Mouse (Mus musculus): Measurements from ENCODE around the gene Sytl1. TPM values are rescaled to one million over a fixed set of nuclear protein-coding genes. Genes with fewer than 3 reads are reported as not detected.

Gene Sytl1
- polyA plus RNA-seq, 1 experiment from 2014 or later = not detected

DNA sequence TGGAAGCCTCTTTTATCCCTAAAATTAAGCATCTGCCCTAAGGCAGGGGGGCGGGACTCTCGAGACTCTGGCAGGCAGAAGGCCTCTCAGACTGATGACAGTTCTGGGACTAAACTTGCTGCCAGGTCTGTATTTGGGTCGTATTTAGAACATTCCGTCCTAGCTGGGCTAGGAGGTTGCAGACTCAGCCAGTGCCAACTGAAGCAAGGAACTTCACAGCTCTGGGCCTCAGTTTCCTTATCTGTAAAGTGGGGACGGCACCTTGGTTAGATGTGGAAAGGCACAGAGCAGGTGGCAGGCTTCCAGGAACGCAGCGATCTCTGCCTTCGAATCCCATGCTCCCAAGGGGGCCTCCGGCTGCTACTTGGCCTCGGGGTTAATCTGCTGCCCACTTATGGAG, 36.8 kb downstream of the Sytl1 start:
- H3K27ac ChIP-seq = no peak overlapping the region
- no peak overlapping the region for H3K4me3 ChIP-seq (ENCODE audit: inconsistent target)
- H3K36me3 ChIP-seq (ENCODE audit: inconsistent target) = no peaks in the 10 kb centered on the region
- H3K79me2 ChIP-seq (ENCODE audit: inconsistent target) = no peaks in the 10 kb centered on the region
- WGBS (ENCODE audit: missing documents) = 82% methylated on average over 10 of the region's 10 CpGs

DNA sequence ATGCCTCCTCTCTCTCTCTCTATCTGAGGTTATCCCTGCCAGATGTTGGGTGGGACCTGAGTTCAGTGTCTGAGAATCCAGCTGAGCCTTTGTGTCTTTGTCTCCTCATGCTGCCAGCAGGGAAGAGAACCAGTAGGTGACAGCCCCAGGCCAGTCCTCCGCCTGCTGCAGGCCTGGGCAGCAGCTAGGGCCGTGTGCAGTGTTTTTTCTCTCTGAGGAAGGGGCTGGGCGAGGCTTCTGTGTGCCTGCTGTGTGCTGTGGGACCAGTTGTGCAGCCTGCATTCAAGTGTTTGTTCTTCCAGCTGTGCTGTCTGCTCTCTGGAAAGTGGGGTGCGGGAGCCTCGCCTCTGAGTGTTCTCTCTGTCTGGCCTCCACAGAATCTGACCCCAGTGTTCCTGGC, 39.0 kb downstream of the Sytl1 start:
- H3K36me3 ChIP-seq (ENCODE audit: inconsistent target) = no peaks in the 10 kb centered on the region
- H3K4me3 ChIP-seq (ENCODE audit: inconsistent target) = no peak overlapping the region
- no peaks in the 10 kb centered on the region for H3K79me2 ChIP-seq (ENCODE audit: inconsistent target)
- H3K27ac ChIP-seq = no peak overlapping the region
- 92% methylated on average over 5 of the region's 5 CpGs for WGBS (ENCODE audit: missing documents)

GRCm38 (mm10) chr4:133221701-133222100, 41.2 kb downstream of the Sytl1 start:
- Histone ChIP-seq H3K27ac (no peak overlapping the region), H3K4me3 (ENCODE audit: inconsistent target) (no peak overlapping the region), H3K36me3 (ENCODE audit: inconsistent target) (no peaks in the 10 kb centered on the region), H3K79me2 (ENCODE audit: inconsistent target) (no peaks in the 10 kb centered on the region)
- WGBS (ENCODE audit: missing documents) = 81% methylated on average over 8 of the region's 8 CpGs

DNA sequence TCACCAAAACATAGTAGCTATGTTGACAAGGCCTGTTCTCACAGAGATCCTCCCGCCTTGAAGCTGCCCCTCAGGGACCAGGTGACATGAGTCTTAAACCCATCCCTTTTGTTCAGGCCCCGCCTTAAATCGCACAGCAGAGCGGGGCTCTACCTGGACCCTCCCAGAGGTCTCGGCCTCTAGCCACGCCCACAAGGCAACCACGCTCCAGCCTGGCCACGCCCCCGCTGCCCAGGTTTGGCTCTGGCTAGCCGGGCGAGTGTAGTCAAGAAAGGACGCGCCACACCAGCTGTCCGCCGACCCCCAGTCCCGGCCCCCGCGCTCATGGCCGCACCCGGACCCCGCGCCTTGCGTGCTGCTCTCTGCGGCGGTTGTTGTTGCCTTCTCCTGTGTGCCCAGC, 42.3 kb downstream of the Sytl1 start:
- H3K27ac ChIP-seq = no peak overlapping the region
- no peaks in the 10 kb centered on the region for H3K79me2 ChIP-seq (ENCODE audit: inconsistent target)
- WGBS (ENCODE audit: missing documents) = 31% methylated on average over 25 of the region's 25 CpGs
- H3K4me3 ChIP-seq (ENCODE audit: inconsistent target) = no peak overlapping the region
- no peaks in the 10 kb centered on the region for H3K36me3 ChIP-seq (ENCODE audit: inconsistent target)

- Histone ChIP-seq H3K36me3 (ENCODE audit: inconsistent target) (no peaks in the 10 kb centered on the region), H3K27ac (no peak overlapping the region), H3K79me2 (ENCODE audit: inconsistent target) (no peaks in the 10 kb centered on the region), H3K4me3 (ENCODE audit: inconsistent target) (no peak overlapping the region)
- 97% methylated on average over 3 of the region's 3 CpGs for WGBS (ENCODE audit: missing documents)
Observed at GRCm38 (mm10) chr4:133218745-133219144, 44.2 kb downstream of the Sytl1 start.

GRCm38 (mm10) chr4:133217641-133218040, 45.3 kb downstream of the Sytl1 start:
- no peak overlapping the region for H3K27ac ChIP-seq
- H3K4me3 ChIP-seq (ENCODE audit: inconsistent target) = no peak overlapping the region
- H3K36me3 ChIP-seq (ENCODE audit: inconsistent target) = no peaks in the 10 kb centered on the region
- no peaks in the 10 kb centered on the region for H3K79me2 ChIP-seq (ENCODE audit: inconsistent target)
- WGBS (ENCODE audit: missing documents) = 21% methylated on average over 5 of the region's 5 CpGs

DNA sequence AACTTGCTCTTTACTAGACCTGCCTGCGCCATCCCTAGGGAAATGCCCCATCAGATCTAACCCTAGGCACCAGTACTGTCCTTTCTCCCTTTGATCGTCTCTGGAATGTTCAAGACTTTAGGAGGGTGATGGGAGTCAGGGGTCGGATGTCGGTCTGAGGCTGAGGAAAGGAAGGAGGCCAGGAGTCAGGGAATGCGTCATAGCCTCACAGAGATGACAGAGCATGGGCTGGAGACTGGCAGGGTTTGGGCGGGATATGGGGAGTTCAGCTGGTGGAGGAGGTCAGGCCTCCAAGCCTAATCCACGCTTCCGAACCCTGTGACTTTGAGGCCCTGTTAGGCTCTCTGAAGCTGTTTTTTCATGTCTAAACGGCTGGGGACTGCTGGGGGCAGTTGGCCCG, 49.3 kb downstream of the Sytl1 start:
- Histone ChIP-seq H3K79me2 (ENCODE audit: inconsistent target) (no peaks in the 10 kb centered on the region), H3K27ac (no peak overlapping the region), H3K4me3 (ENCODE audit: inconsistent target) (no peak overlapping the region), H3K36me3 (ENCODE audit: inconsistent target) (no peaks in the 10 kb centered on the region)
- WGBS (ENCODE audit: missing documents) = 77% methylated on average over 10 of the region's 10 CpGs

DNA sequence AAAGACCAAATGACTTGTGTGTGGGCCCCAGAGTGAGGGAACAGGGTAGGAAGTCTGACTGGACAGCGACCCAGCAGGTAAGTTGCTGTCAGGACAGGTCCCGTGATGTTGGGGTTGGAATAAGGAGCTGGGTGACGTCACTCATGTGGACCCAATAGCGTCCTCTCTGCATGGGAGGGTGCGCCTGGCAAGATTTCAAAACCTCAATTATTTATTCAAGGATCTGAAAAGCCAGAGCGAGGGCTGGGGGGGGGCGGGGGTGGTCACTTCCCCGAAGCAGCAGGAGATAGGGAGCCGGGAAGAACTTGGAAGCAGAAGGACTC, 49.7 kb downstream of the Sytl1 start:
- Histone ChIP-seq H3K36me3 (ENCODE audit: inconsistent target) (no peaks in the 10 kb centered on the region), H3K27ac (no peak overlapping the region), H3K79me2 (ENCODE audit: inconsistent target) (no peaks in the 10 kb centered on the region), H3K4me3 (ENCODE audit: inconsistent target) (no peak overlapping the region)
- WGBS (ENCODE audit: missing documents) = 8% methylated on average over 9 of the region's 9 CpGs

GRCm38 (mm10) chr4:133212562-133213267, 50.2 kb downstream of the Sytl1 start:
- H3K79me2 ChIP-seq (ENCODE audit: inconsistent target) = no peaks in the 10 kb centered on the region
- no peak overlapping the region for H3K4me3 ChIP-seq (ENCODE audit: inconsistent target)

GRCm38 (mm10) chr4:133211751-133212561, 51.0 kb downstream of the Sytl1 start, which contains the start of the genes Cd164l2 and Gpr3:
Gene Cd164l2 (plus strand): TSS chr4:133212131.
Gene Gpr3 (minus strand): TSS chr4:133212536.
- 4% methylated on average over 52 of the region's 52 CpGs for WGBS (ENCODE audit: missing documents)

More at GRCm38 (mm10) chr4:133212562-133213267, 50.2 kb downstream of the Sytl1 start:
- no peaks in the 10 kb centered on the region for H3K36me3 ChIP-seq (ENCODE audit: inconsistent target)
- no peak overlapping the region for H3K27ac ChIP-seq
- WGBS (ENCODE audit: missing documents) = 2% methylated on average over 44 of the region's 44 CpGs

GRCm38 (mm10) chr4:133210788-133211390, 52.0 kb downstream of the Sytl1 start:
- Histone ChIP-seq H3K4me3 (ENCODE audit: inconsistent target) (no peak overlapping the region), H3K27ac (no peak overlapping the region), H3K79me2 (ENCODE audit: inconsistent target) (no peaks in the 10 kb centered on the region), H3K36me3 (ENCODE audit: inconsistent target) (no peaks in the 10 kb centered on the region)
- 96% methylated on average over 19 of the region's 19 CpGs for WGBS (ENCODE audit: missing documents)

More at GRCm38 (mm10) chr4:133211751-133212561, 51.0 kb downstream of the Sytl1 start, which contains the start of the genes Cd164l2 and Gpr3:
- H3K4me3 ChIP-seq (ENCODE audit: inconsistent target) = peak within 1 kb of the TSS; percentile 18; the same call in 1 of the 2 replicates
- no peaks in the 10 kb centered on the region for H3K36me3 ChIP-seq (ENCODE audit: inconsistent target)
- H3K27ac ChIP-seq = no peak within 1 kb of the TSS
- no peaks in the 10 kb centered on the region for H3K79me2 ChIP-seq (ENCODE audit: inconsistent target)

DNA sequence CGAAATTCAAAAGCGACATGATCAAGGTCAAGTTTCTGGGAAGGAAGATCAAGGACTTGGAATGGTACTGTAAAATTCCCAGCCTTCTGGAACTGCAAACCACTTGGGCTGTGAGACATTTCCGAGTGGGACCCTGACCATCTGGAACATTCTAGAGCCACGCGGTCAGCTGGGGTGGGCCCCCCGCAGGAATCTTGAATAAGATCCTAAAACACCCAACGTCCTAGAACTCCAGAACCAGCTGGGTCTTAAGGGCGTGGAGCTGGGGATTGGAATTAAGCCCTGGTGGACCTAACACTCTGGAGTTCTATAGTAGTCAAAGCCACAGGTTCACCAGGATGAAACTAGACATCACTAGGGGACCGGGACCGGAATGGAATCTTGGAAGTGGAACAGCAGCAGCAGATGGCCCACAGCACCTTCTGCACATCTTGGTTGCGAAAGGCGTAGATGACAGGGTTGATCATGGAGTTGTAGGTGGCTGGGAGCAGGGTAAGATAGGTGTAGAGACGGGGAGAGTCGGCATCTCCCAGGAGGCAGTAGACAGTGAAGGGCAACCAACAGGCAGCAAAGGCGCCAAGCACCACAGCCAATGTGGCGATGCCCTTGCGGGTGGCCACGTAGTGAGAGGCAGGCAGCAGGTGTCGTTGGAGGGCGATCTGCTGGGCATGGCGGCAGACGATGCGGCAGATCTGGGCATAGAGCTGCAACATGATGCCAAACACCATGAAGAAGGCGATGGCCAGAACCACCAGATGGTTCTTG, 52.7 kb downstream of the Sytl1 start:
- no peak overlapping the region for H3K27ac ChIP-seq
- WGBS (ENCODE audit: missing documents) = 94% methylated on average over 24 of the region's 24 CpGs
- H3K36me3 ChIP-seq (ENCODE audit: inconsistent target) = no peaks in the 10 kb centered on the region
- H3K79me2 ChIP-seq (ENCODE audit: inconsistent target) = no peaks in the 10 kb centered on the region
- H3K4me3 ChIP-seq (ENCODE audit: inconsistent target) = no peak overlapping the region

GRCm38 (mm10) chr4:133209366-133209765, 53.5 kb downstream of the Sytl1 start:
- Histone ChIP-seq H3K79me2 (ENCODE audit: inconsistent target) (no peaks in the 10 kb centered on the region), H3K36me3 (ENCODE audit: inconsistent target) (no peaks in the 10 kb centered on the region), H3K4me3 (ENCODE audit: inconsistent target) (no peak overlapping the region), H3K27ac (no peak overlapping the region)
- 7% methylated on average over 11 of the region's 11 CpGs for WGBS (ENCODE audit: missing documents)

GRCm38 (mm10) chr4:133204379-133204778, 58.5 kb downstream of the Sytl1 start:
- WGBS (ENCODE audit: missing documents) = 89% methylated on average over 7 of the region's 7 CpGs
- H3K27ac ChIP-seq = no peak overlapping the region
- H3K79me2 ChIP-seq (ENCODE audit: inconsistent target) = no peaks in the 10 kb centered on the region
- no peaks in the 10 kb centered on the region for H3K36me3 ChIP-seq (ENCODE audit: inconsistent target)
- H3K4me3 ChIP-seq (ENCODE audit: inconsistent target) = no peak overlapping the region
